Mouse (Mus musculus): ENCODE measurements at regions not wholly inside any gene's neighbourhood (a gene's known extent, or its start where the extent isn't known, plus 50 kb on each side); places are given as distances from the start of the nearest gene placed in this dataset.

DNA sequence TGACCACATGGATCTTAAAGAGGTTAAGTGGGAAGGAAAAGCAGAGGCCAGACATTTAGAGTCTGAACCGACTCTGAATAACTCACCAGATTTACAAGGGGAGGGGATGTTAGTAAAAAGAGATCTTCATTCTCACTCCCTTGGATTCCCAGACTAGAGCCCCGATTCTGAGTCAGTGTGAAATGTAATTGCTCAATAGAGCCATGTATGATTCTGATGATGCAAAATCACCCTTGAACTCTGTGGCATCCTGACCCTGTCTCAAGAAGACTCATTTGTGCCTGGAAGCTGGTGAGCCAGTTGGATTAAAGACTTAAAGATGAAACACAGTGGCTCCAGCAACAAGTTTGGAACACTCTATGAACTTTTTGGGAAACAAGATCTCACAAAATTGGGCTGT lies 210.2 kb upstream of the 1810046K07Rik start:
- TF ChIP-seq CTCF (conservative IDR thresholded peaks at IDR 0.05 in 1 of 2, IDR thresholded peaks at IDR 0.05 in 1 of 2; ENCODE audit: low read depth in 2 of 2, low read length in 2 of 2) = no peak
- no peak for TF ChIP-seq MAFK (IDR thresholded peaks at IDR 0.05; ENCODE audit: insufficient replicate concordance, low read length)
- TF ChIP-seq EP300 (IDR thresholded peaks at IDR 0.05; ENCODE audit: low read length) = no peak
- TF ChIP-seq ZC3H11A (IDR thresholded peaks at IDR 0.05; ENCODE audit: low read depth, low read length) = no peak
- no peak for TF ChIP-seq POLR2A (IDR thresholded peaks at IDR 0.05; ENCODE audit: low read depth, low read length)
- TF ChIP-seq MAX (IDR thresholded peaks at IDR 0.05; ENCODE audit: low read length) = no peak
